Mouse (Mus musculus) CD4-positive, CD25-positive, alpha-beta regulatory T cell, adult 4 months (primary cell): ENCODE data around the gene Mrvi1. TPM values are rescaled to one million over a fixed set of nuclear protein-coding genes. Genes with fewer than 3 reads are reported as not detected.
A peak's percentile ranks its signal among the peaks of the same experiment; 100 is the strongest.
"Not testable (repeated sequence)": the region's sequence is repeated elsewhere in the genome, so short reads cannot be mapped to it uniquely, and the experiment has no call there.

Experiments
- ATAC-seq: one replicate; pipeline ENCODE4 v1.8.0; 2017
- polyA plus RNA-seq, 2 experiments: library from polyadenylated mRNA; unstranded; fragments of 100-300 nt; shearing (Covaris generic); gene quantifications; one replicate each; pipeline ENCODE4 v1.2.1; 2017

The Mrvi1 gene
- polyA plus RNA-seq, 2 experiments from 2014 or later = 0.48 to 0.85 TPM

GRCm38 (mm10) chr7:110935815-110936762 lies 46.2 kb downstream of the Mrvi1 start:
- ATAC-seq = peak; percentile 78

DNA sequence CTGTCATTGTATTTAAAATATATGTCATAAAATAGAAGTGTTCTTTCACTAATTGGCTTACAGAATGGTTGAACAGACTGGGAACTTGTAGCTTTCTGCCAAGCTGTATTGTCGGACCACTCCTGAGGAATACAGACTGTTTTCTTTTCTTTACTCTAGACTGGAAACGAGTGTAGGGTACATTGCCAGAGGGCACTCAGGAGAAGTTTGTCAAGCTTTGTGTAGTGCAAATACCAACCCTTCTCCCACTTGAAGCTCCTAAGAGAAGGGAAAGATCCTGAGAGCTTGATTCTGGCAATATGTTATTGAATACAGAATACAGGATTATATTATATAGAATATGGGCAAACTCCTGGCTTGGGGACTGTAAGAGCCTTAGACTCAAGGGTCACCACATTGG lies 48.3 kb downstream of the Mrvi1 start:
- no peak for ATAC-seq

DNA sequence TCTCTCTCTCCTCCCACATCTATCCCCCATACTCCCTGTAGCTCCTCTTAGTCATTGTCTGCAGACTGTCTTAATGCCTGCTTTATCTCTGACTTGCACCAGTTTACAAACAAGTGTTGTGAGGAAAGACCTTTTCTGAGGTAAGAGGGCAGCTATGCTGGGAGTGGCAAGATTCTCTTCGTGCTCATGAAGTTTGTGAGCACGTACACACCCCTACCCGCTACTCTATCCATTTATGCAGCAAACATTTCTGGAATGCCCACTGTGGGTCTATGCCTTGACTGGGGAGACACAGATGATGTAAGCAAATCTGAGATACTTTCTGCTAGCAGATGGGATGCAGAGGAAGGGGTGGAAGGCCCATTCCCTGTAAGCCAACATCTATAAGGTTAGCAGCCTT lies 48.9 kb downstream of the Mrvi1 start:
- ATAC-seq = no peak

DNA sequence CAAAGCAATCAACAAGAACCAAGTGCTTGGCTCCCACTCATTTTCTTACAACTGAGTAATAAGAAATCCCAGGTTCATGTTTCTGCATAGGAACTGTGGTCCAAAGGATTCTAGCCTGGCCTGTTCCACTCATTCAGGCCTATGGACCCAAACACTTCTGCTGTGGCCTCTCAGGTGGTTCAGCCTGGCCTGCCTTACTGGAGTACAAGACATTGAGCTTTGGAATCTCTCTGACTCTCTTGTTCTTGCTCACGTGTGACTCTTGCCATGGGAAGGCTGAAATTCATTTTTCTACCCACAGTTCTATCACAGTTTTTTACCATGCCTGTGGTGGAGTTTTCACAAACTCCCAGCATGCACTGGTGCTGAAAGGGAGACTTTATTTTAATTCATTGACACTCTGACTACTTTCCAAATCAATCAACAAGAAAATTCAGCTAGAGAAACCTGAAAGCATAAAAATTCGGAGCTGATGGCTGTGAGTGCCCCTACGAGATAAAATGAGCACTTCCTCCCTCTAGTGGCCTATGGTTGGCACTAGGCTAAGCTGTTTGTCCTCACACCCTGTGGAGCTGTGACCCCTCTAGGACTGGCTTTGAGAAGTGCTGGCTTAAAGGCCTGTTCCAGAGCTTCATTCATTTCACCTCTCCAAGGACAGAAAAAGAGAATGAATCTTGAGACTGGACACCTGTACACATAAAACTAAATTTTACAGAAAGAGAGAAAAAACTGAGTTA lies 52.0 kb downstream of the Mrvi1 start:
- ATAC-seq = peak; percentile 82

- ATAC-seq = no peak
Measured at GRCm38 (mm10) chr7:110926562-110926961, 55.7 kb downstream of the Mrvi1 start.

- no peak for ATAC-seq
Measured at GRCm38 (mm10) chr7:110920331-110921261, 61.7 kb downstream of the Mrvi1 start.

GRCm38 (mm10) chr7:110919721-110920120 lies 62.5 kb downstream of the Mrvi1 start:
- peak; percentile 58 for ATAC-seq

DNA sequence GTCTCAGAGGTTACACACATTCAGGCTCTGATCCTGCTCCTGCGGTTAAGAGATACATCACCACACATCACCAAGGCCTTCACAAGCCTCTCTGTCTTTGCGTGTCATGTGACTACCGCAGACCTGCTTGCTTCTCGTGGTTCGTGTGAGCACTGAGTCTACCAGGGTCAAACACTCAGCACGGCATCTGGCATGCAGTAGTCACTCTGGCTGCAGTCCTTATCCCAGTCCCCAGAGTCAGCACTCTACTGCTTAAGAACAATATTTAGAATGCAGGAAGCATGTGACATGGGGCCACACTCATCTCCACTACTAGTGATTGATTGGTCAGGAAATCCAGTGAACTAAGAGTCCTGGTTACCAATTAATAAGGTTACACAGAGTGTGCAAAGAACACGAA lies 66.3 kb downstream of the Mrvi1 start:
- ATAC-seq = no peak

GRCm38 (mm10) chr7:110914531-110914930 lies 67.7 kb downstream of the Mrvi1 start:
- ATAC-seq = no peak

DNA sequence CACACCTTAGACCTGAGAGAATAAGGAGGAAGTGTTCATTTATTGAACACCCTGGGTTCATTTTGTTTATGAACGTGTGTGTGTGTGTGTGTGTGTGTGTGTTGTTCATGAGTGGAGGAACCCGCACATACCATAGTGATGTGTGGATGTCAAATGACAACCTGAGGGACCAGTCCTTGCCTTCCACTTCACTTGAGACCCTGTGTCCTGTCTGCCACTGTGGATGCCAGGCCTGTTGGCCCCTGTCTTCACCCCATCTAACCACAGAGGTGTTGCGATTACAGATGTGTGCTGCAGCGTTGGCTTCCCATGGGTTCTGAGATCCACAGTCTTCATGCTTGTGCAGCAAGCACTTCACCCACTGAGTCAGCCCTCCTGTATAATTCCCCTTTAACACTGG lies 68.5 kb downstream of the Mrvi1 start:
- ATAC-seq = no peak

- ATAC-seq = peak; percentile 34
Measured at GRCm38 (mm10) chr7:110908209-110909144, 73.8 kb downstream of the Mrvi1 start.

- no peak for ATAC-seq
Measured at GRCm38 (mm10) chr7:110906566-110906965, 75.7 kb downstream of the Mrvi1 start.

DNA sequence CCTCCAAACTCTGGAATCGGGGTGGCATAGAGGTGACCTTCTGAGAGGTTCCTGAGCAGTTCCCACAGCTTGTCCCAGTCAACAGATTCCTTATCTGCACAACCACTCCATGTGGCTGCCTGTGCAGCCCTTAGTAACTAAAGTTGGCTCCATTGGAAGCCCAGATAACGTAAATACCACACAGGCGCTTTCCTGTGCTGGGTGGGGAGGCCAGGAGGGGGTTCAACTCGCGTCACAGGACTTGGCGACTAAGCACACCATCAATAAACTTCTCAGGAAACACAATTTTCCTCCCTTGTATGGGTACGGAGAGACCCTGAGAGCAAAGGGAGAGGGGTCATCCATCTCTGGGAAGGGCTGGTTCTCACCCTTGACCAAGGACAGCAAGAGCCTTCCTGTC lies 79.0 kb downstream of the Mrvi1 start:
- ATAC-seq = no peak

- no peak for ATAC-seq
Measured at GRCm38 (mm10) chr7:110897202-110897601, 85.1 kb downstream of the Mrvi1 start.

GRCm38 (mm10) chr7:110896453-110896852 lies 85.8 kb downstream of the Mrvi1 start:
- no peak for ATAC-seq

GRCm38 (mm10) chr7:110895772-110896171 lies 86.5 kb downstream of the Mrvi1 start:
- not testable (repeated sequence) for ATAC-seq

DNA sequence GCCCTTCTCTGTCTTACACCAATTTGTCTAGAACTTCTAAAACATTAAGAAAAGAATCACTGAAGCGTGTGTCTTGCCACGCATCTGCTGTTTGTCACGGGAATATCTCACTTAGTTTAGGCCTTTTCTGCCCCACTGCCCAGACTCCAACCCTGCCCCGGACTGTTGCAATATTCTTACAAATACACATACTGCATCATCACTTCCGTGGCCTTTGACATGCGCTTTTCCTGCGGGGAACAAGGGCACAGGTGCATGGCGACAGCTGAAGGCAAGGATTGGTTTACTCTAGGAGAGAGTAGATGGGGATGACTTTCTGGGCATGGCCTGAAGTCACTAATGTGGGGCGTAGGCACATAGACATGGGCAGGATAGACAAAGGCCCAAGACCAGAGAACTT lies 87.6 kb downstream of the Mrvi1 start:
- ATAC-seq = no peak

- ATAC-seq = no peak
Measured at GRCm38 (mm10) chr7:110893943-110894610, 88.2 kb downstream of the Mrvi1 start.

- no peak for ATAC-seq
Measured at GRCm38 (mm10) chr7:110891501-110891986, 90.7 kb downstream of the Mrvi1 start.

DNA sequence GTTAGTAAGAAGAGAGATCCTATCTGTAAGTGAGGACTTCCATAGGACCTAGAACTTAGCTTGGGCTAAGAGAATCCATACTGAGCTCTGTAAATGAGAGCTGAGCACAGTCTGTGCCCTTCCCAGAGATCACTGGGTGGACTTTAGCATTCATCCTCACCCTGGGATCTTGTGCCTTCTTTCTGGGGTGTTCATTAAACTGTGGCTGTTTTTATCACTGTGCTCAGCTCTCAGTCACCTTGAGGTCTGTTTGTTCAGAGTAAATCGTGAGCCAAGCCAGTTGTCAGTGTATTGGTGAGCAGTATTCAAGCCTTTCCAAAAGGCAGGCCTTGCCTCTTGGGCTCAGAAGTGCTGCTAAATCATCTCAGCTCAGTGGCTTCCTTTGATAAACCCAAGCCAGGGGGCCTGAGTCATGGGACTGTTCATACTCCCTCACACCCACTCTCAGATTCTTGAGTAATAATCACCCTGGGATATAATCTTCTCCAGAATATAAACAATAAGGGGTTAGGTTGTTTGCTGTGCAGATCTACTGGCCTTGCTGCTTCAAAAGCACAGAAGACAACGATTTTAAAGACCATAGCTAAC lies 100.4 kb downstream of the Mrvi1 start:
- no peak for ATAC-seq
